Mouse (Mus musculus): ENCODE data around the gene A530064D06Rik. TPM values are rescaled to one million over a fixed set of nuclear protein-coding genes. Genes with fewer than 3 reads are reported as not detected.

Gene A530064D06Rik
- polyA plus RNA-seq, 1 experiment = 0.15 TPM

DNA sequence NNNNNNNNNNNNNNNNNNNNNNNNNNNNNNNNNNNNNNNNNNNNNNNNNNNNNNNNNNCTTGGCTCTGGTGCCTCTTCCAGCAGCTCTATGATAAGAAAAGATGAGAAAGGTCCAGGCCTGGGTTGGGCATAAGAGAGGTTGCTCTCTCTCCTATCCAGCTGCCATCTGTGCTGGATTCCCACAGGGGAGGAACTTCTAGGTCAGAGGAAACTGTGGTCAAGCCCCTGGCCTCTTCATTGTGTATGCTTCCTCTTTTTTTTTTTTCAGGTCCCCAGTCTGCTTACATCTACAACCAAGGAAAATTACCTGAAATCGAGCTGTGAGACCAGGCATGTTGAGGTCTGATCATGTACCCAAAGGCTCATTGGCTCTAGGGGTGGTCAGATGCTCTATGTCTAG lies 48.5 kb downstream of the A530064D06Rik start:
- no peaks in the 10 kb centered on the region for H3K9me3 ChIP-seq (replicated peaks; ENCODE audit: control insufficient read depth, insufficient read depth, low read length, poor library complexity, severe bottlenecking)
- no peaks in the 10 kb centered on the region for H3K36me3 ChIP-seq (ENCODE audit: control insufficient read depth, insufficient read depth, low read length, poor library complexity, severe bottlenecking)
- H3K4me1 ChIP-seq (ENCODE audit: control insufficient read depth, insufficient read depth, low read length) = no peaks in the 10 kb centered on the region
- no peak overlapping the region for H3K9ac ChIP-seq (ENCODE audit: low read depth, poor library complexity, severe bottlenecking)
- no peak overlapping the region for H3K4me3 ChIP-seq (ENCODE audit: low read depth, low read length)
- TF ChIP-seq POLR2A (IDR thresholded peaks at IDR 0.05; ENCODE audit: insufficient read depth, low read length) (no peak), CTCF (IDR thresholded peaks at IDR 0.05; ENCODE audit: low read depth, low read length) (no peak), EP300 (IDR thresholded peaks at IDR 0.05; ENCODE audit: insufficient read depth, low read depth, low read length) (no peak)
- H3K27ac ChIP-seq (ENCODE audit: insufficient read depth, low read length) = no peak overlapping the region
- no peaks in the 10 kb centered on the region for H3K27me3 ChIP-seq (ENCODE audit: control insufficient read depth, insufficient read depth, low read length, poor library complexity, severe bottlenecking)

DNA sequence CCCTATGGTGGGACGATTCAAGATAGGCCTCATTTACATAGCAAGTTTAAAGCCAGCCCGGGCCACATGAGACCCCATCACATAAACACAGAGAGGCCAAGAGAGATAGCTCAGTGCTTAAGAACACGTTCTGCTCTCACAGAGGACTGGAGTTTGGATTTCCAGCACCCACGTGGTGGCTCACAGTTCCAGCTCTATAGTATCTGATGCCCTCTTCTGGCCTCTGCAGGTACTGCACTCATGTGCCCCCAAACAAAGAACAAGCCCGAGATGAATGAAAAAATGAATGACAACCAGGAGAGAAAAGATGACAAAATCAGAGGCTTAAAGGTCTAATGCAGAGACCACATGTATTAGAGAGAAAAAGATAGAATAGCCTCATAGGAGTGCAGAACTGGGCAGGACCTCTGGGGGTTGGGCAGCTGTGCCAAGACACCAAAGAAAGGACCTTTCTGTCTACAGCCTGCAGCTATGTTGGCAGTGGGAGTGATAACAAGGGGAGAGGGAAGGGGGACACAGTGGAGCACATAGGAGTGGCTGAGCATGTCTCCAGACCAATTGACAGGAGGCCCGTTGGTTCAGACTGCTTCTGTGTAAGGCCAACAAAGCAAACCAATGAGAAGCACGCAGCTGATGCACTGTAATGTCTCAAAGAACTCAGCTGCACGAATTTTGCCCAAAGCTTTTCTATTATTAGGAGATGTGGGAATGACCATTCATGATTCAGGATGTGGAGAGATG lies 56.4 kb downstream of the A530064D06Rik start:
- no peaks in the 10 kb centered on the region for H3K36me3 ChIP-seq (ENCODE audit: control insufficient read depth, insufficient read depth, low read length, poor library complexity, severe bottlenecking)
- peaks cover 4% of the 10 kb centered on the region for H3K4me1 ChIP-seq (ENCODE audit: control insufficient read depth, insufficient read depth, low read length)
- no peaks in the 10 kb centered on the region for H3K9me3 ChIP-seq (replicated peaks; ENCODE audit: control insufficient read depth, insufficient read depth, low read length, poor library complexity, severe bottlenecking)
- TF ChIP-seq CTCF (IDR thresholded peaks at IDR 0.05; ENCODE audit: low read depth, low read length) = peak; percentile 69
- no peak for TF ChIP-seq POLR2A (IDR thresholded peaks at IDR 0.05; ENCODE audit: insufficient read depth, low read length)
- no peaks in the 10 kb centered on the region for H3K27me3 ChIP-seq (ENCODE audit: control insufficient read depth, insufficient read depth, low read length, poor library complexity, severe bottlenecking)
- no peak overlapping the region for H3K4me3 ChIP-seq (ENCODE audit: low read depth, low read length)
- H3K27ac ChIP-seq (ENCODE audit: insufficient read depth, low read length) = no peak overlapping the region
- H3K9ac ChIP-seq (ENCODE audit: low read depth, poor library complexity, severe bottlenecking) = no peak overlapping the region

- H3K4me3 ChIP-seq (ENCODE audit: low read depth, low read length) = no peak overlapping the region
- no peaks in the 10 kb centered on the region for H3K9me3 ChIP-seq (replicated peaks; ENCODE audit: control insufficient read depth, insufficient read depth, low read length, poor library complexity, severe bottlenecking)
Measured at GRCm38 (mm10) chr17:48108520-48108919, 58.6 kb downstream of the A530064D06Rik start.

DNA sequence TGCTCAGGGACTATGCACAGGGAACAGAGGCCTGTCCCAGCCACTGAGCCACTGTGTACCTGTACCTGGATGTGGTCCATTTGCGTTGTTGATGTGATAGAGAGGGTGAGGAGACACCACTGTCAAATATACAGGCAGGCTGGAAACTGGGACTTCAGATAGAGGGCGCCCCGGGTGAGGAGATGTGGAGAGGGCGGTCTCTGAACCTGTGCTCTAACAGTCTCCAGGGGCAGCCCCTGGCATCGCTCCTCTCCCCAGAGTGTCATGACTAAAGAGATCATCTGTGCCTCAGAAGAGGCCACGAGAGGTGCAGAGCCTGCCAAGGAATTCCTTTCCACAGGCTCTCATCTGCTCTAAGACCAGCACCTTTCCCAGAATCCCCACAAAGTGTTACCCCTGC lies 59.2 kb downstream of the A530064D06Rik start:
- Histone ChIP-seq H3K27ac (ENCODE audit: insufficient read depth, low read length) (no peak overlapping the region), H3K9me3 (replicated peaks; ENCODE audit: control insufficient read depth, insufficient read depth, low read length, poor library complexity, severe bottlenecking) (no peaks in the 10 kb centered on the region), H3K4me1 (ENCODE audit: control insufficient read depth, insufficient read depth, low read length) (peaks cover 4% of the 10 kb centered on the region), H3K27me3 (ENCODE audit: control insufficient read depth, insufficient read depth, low read length, poor library complexity, severe bottlenecking) (no peaks in the 10 kb centered on the region), H3K9ac (ENCODE audit: low read depth, poor library complexity, severe bottlenecking) (no peak overlapping the region), H3K4me3 (ENCODE audit: low read depth, low read length) (no peak overlapping the region), H3K36me3 (ENCODE audit: control insufficient read depth, insufficient read depth, low read length, poor library complexity, severe bottlenecking) (no peaks in the 10 kb centered on the region)
- peak; percentile 32 for TF ChIP-seq CTCF (IDR thresholded peaks at IDR 0.05; ENCODE audit: low read depth, low read length)
- TF ChIP-seq EP300 (IDR thresholded peaks at IDR 0.05; ENCODE audit: insufficient read depth, low read depth, low read length) = no peak
- no peak for TF ChIP-seq POLR2A (IDR thresholded peaks at IDR 0.05; ENCODE audit: insufficient read depth, low read length)

More at GRCm38 (mm10) chr17:48108520-48108919, 58.6 kb downstream of the A530064D06Rik start:
- Histone ChIP-seq H3K9ac (ENCODE audit: low read depth, poor library complexity, severe bottlenecking) (no peak overlapping the region), H3K36me3 (ENCODE audit: control insufficient read depth, insufficient read depth, low read length, poor library complexity, severe bottlenecking) (no peaks in the 10 kb centered on the region), H3K27me3 (ENCODE audit: control insufficient read depth, insufficient read depth, low read length, poor library complexity, severe bottlenecking) (no peaks in the 10 kb centered on the region), H3K27ac (ENCODE audit: insufficient read depth, low read length) (no peak overlapping the region), H3K4me1 (ENCODE audit: control insufficient read depth, insufficient read depth, low read length) (peaks cover 4% of the 10 kb centered on the region)
- no peak for TF ChIP-seq POLR2A (IDR thresholded peaks at IDR 0.05; ENCODE audit: insufficient read depth, low read length)
- TF ChIP-seq EP300 (IDR thresholded peaks at IDR 0.05; ENCODE audit: insufficient read depth, low read depth, low read length) = no peak
- no peak for TF ChIP-seq CTCF (IDR thresholded peaks at IDR 0.05; ENCODE audit: low read depth, low read length)

DNA sequence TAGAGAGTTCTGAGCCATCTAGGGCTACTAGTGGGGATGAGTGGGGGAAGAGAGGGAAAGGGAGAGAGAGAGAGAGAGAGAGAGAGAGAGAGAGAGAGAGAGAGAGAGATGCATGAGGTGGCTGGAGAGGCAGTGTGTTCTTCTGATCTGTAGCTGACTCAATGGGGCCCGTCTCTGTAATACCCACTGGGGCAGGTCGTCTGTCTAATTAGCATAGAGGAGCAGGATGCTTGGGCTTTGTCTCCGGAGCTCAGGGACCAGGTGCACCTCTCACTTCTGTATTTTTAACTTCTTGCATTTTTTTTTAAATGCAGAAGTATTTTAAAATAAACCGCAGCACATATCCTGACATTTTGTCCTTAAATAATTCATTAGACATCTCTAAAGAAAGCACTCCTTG lies 59.7 kb downstream of the A530064D06Rik start:
- Histone ChIP-seq H3K27me3 (ENCODE audit: control insufficient read depth, insufficient read depth, low read length, poor library complexity, severe bottlenecking) (no peaks in the 10 kb centered on the region), H3K4me1 (ENCODE audit: control insufficient read depth, insufficient read depth, low read length) (peaks cover 4% of the 10 kb centered on the region), H3K27ac (ENCODE audit: insufficient read depth, low read length) (no peak overlapping the region), H3K36me3 (ENCODE audit: control insufficient read depth, insufficient read depth, low read length, poor library complexity, severe bottlenecking) (no peaks in the 10 kb centered on the region), H3K4me3 (ENCODE audit: low read depth, low read length) (no peak overlapping the region), H3K9me3 (replicated peaks; ENCODE audit: control insufficient read depth, insufficient read depth, low read length, poor library complexity, severe bottlenecking) (no peaks in the 10 kb centered on the region), H3K9ac (ENCODE audit: low read depth, poor library complexity, severe bottlenecking) (no peak overlapping the region)
- TF ChIP-seq EP300 (IDR thresholded peaks at IDR 0.05; ENCODE audit: insufficient read depth, low read depth, low read length) (no peak), CTCF (IDR thresholded peaks at IDR 0.05; ENCODE audit: low read depth, low read length) (no peak), POLR2A (IDR thresholded peaks at IDR 0.05; ENCODE audit: insufficient read depth, low read length) (no peak)
